Mouse (Mus musculus) kidney, postnatal 4 days (tissue): ENCODE measurements around the gene Il12rb1.

ENCODE experiments used
- DNase-seq, 2 experiments: peaks; one replicate each; pipeline ENCODE4 v3.0.0; 2021; ENCODE audit warnings: mixed read lengths in 2 of 2

Gene Il12rb1

DNA sequence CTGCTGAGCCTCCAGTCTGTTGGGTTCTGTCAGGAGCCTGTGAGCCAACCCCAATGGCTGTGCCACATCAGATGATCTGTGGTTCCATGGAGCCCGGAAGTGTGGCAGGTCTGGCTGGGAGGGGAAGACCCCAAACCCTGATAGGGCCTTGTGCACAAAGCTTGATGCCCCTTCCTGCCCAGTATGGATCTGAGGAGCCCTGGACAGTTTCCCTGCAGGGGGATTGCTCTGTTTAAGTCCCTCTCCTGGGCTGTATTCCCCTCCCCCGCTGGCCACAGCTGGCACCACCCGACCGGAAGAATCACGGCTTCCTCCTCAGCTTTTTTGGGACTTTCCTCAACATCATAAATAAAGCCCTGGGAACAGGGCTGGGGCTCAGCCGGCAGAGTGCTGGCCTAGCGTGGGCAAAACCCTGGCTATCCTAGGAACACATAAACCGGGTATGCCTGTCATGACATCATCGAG is 24.8 kb downstream of the Il12rb1 start:
- peak; percentile 62 to 71 for DNase-seq

DNA sequence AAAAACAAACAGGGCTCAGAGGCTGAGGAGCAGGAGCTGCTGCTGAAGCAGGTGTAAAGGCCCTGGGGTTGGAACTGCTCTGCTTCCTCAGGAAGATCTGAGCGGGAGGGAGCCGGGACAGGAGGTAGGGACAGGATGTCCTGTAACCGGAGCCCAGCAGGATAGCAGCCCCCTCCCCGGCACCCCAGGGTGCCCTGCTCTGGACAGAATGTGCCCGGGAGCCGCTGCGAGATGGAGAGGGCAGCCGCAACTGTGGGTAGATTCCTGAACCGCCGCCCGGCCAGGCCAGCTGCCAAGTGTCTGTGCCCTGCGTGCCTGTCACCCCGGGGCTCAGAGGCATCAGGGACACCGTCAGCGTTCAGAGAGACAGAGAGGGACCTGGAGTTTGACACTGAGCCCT is 25.3 kb downstream of the Il12rb1 start:
- peak in 1 of 2 experiments; percentile 41 for DNase-seq

DNA sequence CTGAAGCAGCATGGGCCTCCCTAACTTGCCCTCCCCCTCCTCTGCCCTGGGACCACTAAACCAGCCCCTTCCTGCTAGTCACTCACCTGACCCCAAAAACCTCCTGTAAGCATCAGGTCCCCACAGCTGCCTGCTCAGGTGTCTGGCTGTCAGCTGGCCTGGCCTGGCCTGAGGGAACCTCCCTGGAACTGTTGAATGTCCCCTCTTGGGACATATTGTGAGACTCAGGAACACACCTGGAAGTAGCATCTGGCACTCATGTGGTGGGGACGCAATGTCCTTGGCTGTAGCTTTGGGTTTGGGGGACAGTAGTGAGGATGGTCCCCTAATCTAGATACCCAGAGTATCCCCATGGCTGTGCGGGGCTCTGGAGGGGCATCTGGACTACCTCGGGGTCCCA is 25.8 kb downstream of the Il12rb1 start:
- no peak for DNase-seq

DNA sequence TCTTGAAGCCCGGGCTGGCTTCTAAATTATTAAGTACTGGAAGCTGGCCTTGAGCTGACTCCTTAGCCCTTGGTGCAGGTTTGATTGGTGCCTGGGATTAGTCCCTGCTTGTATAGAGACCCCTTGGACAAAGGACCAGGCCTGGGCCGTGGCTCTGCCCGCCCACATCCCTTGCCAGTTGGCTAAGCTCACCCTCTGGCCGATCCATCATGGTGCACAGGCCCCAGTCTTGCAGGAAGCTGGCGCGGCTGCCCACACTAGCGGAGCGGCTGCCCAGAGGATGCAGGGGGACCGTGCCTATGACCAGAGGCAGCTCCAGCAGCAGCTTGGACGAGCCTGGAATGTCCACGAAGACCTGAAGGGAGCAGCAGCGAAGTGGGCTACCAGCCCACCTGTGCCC is 28.4 kb downstream of the Il12rb1 start:
- DNase-seq, result no peak

DNA sequence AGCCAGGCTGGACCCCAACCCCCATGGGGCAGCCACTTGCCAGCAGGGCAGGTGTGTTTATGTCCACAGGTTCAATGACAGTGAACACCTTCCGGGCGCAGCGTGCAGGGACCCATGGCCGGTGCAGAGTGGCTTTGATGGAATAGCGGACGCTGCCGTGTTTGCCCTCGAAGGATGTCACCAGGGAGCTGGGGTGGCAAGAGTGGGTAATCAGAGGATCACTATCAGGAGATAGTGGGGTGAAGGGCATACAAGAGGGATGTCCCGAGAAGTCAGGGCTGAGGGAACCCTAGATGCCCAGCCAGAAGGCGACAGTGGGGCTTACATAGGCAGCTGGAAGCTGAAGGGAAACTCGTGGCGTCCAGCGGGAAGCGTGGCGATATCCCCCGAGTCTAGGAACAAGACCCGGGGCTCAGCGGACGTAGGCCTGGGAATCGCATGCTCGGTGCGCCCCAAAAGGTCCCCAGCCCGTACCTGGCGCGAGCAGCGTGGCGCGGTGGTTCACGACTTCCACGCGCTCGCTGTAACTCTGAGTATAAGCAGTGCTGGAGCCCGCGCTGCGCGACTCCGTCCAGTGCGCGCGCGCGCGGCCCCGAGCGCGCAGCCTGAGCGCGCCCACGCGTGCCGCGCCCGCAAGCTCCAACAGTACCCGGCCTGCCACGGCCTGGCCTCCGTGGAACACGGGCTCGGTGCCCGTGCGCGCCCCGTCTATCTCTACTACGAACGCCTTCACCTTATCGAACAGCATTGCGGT is 30.6 kb downstream of the Il12rb1 start:
- no peak for DNase-seq

DNA sequence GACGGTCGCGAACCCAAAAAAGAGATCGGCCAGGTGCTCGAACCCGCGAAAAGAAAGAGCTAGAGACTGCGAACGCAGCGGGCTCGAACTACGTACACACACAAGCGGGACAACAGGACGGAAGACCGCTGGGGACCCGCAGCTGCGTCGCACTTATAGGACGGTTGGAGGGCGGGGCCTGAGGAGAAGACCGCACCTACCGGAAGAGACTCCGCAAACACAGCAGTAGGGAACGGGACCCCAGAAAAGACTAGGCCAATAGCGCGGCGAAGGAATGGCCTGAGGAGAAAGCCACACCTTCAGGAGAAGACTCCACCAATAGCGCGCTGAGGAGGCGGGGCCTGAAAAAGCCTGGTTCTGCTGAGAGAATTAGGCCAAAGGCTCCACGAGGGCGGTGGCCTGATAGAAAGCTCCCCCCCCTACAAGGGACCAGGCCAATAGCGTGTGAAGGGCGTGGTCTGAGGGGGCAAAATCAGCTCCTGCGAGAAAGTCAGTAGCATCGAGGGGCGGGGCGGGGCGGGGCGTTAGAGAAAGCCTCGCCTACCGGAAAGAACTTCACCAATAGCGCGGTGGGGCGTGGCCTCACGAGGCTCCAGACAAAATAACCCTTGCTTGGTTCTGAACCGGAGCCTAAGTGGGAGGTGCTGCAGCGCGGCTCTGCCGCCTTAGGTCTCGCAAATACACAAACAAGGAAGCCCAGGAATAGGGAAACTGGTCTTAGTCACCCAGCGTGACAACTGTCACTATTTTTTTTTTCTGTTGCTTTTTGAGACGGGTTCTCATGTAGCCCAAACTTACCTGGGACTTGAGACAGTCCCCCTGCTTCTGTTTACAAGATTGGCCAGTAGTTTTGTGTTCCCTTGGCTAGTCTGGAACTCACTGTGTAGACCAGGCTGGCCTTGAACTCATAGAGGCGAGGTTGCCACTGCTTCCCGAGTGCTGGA is 31.4 kb downstream of the Il12rb1 start, which contains the start of gene Arrdc2:
Arrdc2 (minus strand) TSS at position 313 of the 944 bp plus-strand sequence.
- peak; percentile 99 to 100 for DNase-seq

DNA sequence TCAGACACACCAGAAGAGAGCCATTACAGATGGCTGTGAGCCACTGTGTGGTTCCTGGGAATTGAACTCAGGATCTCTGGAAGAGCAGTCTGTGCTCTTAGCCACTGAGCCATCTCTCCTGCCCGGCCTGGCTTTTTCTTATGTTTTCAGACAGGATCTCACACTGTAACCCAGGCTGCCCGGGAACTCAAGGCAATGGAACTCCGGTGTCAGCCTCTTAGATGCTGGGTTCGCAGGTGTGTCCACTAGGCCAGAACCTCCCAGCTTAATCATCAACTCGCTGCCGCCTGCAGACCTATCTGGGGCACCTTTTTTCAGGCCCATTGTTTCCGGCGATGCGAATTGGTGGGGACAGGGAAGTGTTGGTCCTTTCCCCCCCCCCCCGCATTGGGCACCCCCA is 32.3 kb downstream of the Il12rb1 start:
- peak; percentile 70 to 82 for DNase-seq

DNA sequence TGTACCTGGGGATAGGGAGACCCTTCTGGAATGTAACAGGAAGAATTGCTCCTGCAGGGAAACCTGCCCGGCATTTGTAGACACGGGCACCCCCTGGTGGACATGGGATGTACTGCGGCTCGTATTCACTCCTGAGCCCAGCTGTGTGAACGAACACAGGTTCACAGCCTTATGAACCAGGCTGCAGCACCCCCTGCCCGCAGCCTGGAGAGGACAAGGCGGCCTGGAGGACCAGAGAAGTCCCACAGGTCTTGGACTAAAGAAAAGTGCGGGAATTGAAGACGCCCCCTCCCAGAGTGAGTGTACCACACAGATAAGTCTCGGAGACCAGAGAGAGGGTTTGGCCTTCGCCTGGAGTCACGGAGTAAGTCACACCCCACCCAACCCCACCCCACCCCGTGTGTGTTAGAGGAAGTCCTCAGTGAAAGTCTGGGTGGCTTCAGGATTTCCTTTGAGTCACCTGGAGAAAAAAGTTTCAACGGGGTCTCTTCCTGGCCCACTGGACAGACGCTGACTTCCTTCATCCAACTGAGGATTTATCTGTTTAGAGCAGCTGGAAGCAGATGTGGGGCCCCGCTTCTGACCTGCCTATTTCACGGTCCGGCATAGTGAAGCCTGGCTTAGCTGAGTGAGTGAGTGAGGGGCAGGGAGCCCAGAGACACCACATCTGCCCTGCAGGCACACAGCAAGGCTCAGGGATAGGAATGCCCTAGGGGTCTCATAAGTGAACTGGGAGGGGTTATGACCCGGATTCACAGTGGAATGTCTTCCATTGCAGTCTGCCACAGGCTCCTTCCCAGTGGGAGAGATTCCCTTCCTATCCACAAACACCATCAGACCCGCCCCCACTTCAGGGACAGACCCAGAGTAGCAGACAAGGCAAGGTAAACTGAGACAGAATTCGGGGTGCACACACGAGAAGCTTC is 33.2 kb downstream of the Il12rb1 start:
- DNase-seq, result peak; percentile 95 to 97

DNA sequence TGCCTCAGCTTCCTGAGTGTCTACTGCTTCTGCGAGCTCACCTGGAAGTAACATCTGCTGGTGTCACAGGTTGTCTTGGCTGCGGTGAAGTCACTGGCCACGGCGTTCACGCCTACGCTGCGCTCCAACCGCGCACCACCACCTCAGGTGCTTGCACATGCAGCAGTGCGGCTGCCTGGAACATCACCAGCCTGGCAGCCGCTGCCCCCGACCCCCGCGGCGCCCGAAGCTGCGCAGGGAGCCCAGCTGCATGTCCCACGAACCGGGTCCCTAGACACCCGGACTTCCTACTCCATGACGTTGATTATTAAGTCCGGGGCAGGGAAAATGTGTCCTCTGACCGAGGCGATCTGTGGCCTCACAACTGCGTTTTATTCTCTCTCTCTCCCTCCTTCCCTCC is 34.2 kb downstream of the Il12rb1 start:
- DNase-seq, result no peak

DNA sequence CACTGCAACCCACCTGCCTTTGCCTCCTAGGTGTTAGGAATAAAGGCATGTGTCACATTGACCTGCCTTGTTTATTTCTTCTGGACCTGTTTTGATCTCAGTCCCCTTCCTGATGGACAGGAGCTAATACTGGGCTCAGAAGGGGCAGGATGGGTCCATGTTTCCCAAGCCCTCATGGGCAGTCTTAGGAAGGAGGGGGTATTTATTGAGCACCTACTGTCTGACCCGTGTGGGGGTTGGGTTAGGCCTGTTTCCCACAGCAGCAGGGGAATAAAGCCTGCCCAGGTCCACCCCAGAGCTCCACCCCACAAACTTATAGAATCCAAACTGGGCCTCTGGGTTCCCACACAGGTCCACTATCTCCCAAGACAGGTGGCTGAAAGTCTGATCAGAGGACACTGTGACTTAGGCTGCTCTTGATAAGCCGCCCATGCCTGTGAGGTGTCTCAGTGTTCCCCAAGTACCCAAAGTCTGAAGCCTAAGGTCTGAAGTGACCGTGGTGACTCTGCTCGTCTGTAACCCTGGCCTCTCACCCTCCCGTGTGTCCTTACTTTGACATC is 35.0 kb downstream of the Il12rb1 start:
- no peak for DNase-seq

DNA sequence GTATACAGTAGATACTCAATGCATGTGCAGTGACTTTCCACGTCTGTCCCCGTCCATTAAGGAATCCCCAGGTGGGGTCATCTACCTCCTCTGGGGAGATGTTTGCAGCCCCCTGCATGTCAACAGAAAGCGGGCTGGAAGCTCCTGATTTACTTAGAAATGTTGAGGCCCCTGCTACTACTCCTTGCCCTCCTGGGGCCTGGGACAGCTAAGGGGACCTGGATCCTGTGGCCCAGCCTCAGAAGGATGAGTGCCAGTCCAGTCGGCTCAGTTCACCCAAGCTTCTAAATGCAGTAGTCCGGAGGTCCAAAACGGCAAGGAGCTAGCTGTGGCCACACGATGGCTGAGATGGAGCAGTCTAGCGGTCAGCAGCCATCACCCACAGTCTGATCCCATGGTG is 35.7 kb downstream of the Il12rb1 start:
- DNase-seq, result no peak

DNA sequence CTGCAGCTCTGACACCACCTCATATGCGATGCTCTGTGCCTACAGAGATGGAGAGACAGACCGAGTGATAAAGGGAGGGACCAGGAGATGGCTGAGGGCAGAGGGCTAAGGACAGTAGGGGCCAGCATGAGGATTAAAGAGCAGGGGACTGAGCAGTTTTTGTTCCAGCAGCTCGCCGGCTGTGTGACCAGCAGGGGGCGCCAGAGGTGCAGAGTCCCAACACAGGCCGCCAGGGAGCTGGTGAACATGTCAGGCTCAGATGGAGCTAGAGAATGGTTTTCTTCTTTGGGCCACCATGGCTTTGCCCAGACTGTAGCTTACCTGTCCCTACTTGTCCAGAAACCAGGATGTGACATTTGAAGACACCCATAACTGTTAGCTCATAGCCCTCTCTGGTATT is 36.3 kb downstream of the Il12rb1 start:
- DNase-seq, result peak; percentile 96

DNA sequence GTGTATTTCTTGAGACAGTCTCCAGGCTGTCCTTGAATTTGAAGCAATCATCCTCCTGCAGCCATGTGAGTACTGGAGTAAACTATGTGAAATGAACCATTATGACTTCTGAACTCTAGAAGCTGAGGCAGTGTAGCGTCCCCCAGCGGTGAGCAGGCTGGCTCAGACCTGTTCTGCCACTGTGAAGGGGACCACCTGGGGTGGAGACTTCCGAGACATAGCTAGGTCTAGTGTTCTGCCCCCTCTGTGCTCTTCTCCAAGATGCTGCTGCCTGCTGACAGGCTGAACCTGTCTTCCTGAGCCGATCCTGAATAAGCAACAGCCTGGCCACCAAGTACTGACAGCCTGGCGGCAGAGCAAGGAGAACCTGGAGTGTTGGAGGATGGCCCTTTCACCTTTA is 36.9 kb downstream of the Il12rb1 start:
- DNase-seq, result no peak

DNA sequence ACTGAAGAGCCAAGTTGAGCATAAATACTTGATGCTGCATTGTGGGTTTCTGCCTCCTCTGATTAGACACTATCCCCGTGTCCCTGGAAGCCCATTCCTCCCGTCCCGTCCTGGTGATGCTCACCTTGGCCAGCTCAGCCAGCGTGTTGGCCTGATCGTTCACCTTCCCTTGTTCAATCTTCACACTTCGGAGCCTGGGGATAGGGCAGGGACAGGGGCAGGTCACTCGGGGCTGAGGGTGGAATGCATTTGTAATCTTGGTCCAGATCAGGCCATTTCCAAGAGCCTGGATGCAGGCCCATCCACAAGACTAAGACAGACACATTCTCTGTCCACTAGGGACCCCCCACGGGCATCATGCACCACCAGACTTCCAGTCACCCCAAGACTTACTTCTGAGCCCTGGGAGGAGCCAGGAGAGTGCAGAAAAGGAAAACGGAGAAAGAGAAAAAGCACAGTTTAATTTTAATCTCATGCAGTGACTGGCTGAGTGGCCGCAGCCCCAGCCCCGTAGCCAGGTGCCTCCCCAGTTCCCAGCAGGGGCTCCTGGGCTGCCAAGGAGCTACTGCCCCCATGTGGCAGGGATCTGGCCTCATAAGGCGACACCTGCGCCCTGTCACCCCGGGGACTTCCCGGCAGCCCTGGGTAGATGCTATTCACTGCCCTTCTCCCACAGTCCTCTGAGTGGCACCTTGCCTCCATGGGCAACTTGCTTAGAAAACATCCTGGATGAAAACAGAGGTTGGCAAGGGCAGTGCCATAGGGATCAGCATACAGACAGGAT is 38.3 kb downstream of the Il12rb1 start:
- peak in 1 of 2 experiments; percentile 50 for DNase-seq

DNA sequence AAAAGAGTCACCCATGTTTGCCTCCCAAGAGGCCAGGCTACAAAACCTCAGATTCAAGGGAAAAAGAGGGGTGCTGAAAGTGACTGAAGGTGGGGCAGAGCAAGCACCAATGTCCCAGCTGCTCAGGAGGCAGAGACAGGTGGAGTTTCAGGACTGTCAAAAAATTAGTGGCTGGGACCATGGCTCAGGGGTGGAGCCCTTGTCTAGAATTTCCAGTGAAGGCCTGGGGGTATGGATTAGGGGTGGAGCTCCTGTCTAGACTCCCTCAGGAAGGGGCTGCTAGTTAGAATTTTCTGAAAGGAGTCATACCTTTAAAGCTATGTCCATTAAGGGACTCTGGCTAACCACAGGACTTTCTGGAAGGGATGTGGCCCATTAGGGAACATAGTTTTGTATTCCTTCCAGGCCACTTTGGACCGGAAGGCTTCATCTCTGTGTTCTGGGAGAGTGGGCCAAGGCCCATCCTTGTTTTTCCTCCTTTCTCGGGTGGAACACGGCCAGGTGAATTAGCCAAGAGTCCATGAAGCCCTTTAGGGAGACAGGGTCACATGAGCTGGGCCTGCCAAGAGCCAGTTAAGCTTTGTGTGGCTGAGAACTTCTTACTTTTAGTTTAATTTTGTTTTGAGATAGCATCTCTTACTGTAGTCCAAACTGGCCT is 41.2 kb downstream of the Il12rb1 start:
- no peak for DNase-seq

DNA sequence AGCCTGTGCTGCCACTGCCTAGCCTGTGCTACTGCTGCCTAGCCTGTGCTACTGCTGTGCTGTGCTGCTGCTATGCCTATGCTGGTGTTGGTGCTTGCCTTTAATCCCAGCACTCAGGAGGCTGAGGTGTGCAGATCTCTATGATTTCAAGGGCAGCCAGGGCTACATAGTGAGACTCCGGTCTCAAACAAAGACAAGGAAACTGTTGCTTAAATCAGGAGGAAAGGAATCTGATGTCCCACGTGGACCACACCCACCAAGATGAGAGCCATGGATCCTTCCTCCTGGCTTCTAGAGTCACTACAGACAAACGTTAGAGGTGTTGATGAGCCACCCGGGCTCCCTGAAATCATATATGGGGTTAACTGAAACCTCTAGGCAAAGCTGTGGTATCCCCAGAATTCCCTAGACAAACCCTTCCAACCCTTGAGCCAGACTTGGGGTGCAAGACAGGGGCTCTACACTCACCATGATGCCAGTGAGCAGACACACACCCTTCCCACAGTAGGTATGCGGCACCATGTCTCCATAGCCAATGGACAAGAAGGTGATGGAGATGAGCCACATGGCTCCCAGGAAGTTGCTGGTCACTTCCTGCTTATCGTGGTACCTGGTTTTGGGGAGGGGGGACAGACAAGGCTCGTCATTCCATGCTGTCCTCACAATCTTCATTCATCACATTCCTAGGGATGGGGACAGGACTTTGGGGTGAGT is 42.0 kb downstream of the Il12rb1 start:
- no peak for DNase-seq

DNA sequence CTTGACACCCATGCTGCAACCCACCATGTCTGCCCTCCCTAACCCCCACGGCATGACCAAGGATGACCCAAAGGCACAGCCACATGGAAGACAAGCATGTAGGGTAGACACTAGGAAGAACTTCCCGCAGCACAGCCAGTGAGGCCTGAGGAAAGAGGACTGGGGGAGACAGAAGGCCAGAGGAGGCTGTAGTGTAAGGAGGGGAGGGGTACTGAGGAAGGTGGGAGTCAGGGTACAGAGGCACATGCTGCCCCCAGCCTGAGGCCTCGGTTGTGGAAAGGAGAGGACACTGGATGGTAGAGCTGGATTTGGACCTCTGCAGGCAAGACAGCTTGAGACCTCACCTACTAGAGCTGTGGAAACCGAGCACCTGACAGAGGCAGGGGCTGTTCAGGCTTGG is 42.7 kb downstream of the Il12rb1 start:
- DNase-seq, result no peak

DNA sequence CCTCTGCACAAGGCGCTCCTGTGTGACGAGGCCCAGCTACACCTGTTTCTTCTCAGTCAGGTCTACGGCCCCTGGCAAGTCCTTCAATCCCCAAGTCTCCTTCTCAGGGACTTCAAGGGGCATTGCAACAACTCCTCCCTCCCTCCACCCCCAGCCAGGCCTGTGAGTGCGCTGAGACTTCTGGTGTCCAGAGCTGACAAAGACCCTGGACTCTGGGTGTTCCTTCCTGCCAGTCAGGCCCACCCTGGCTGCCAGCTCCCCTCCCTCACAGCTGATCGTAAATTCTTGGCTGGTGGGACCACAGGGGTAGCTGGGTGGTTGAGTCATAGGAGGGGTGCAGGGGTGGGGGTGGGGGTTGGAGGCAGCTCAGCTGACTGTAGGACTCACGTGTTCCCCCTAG is 43.6 kb downstream of the Il12rb1 start:
- peak in 1 of 2 experiments; percentile 3 for DNase-seq

DNA sequence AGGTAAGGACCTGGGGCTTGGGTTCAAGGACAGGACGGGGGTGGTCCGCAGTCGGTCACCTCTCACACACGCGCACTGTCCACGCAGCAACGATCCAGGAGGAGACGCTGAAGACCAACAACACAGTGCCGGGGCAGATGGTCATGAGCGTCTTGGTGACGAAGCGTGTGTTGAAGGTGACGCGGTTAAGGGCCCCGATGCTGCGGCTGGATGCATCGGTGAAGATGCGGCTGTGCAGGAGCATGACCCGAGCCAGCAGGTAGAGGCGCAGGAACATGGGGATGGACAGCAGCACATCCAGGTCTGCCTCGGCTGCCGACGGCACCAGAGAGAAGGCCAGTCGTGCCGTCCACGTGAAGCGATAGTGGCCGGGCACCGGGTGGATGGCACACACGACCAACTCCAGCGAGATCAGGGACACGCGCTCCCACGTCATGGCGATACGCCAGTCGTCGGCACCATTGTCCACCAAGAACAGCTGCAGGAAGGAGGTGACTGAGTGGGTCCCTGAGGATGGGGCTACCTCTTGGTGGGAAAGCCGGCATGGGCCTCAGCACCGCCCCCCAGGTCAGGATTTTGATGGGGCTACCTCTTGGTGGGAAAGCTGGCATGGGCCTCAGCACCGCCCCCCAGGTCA is 44.5 kb downstream of the Il12rb1 start:
- peak in 1 of 2 experiments; percentile 1 for DNase-seq

DNA sequence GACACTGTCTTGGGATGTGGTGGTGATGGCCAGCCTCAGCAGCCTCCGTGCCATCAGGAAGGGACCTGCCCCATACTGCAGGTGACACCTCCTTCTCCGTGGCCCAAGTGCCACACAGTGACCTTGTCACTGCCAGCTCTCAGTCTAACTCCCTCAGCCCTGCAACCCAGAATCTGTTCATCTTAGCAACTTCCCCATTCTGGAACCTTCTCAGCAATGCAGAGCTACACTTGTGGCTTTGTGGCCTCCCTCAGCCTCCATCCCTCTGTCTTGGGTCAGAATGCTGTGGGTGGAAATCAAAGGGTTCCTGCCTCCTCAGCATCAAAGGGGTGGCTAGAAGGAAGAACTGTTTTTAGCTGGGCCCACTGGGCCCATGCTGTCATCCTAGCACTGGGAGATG is 45.6 kb downstream of the Il12rb1 start:
- DNase-seq, result no peak
